Mouse (Mus musculus) CD8-positive naive resting alpha-beta T cell, adult 2 months (primary cell): ENCODE data around the gene Plxnb1.

Experiments
- DNase-seq, 2 experiments: peaks; one replicate each; pipeline ENCODE4 v3.0.0; 2022; ENCODE audit warnings: low read depth in 2 of 2, low spot score in 2 of 2

Plxnb1 gene

GRCm38 (mm10) chr9:109060184-109060897 lies 34.8 kb upstream of the Plxnb1 start:
- no peak for DNase-seq

- DNase-seq: no peak
Measured at GRCm38 (mm10) chr9:109060898-109061295, 34.3 kb upstream of the Plxnb1 start.

- no peak for DNase-seq
Measured at GRCm38 (mm10) chr9:109068095-109068735, 27.0 kb upstream of the Plxnb1 start.

GRCm38 (mm10) chr9:109073661-109074573 lies 21.3 kb upstream of the Plxnb1 start, which contains the start of gene Atrip:
Atrip (minus strand) TSS chr9:109074124.
- peak; percentile 76 to 82 for DNase-seq

- DNase-seq: no peak
Measured at GRCm38 (mm10) chr9:109080516-109080915, 14.7 kb upstream of the Plxnb1 start.

- DNase-seq: no peak
Measured at GRCm38 (mm10) chr9:109081749-109082123, 13.5 kb upstream of the Plxnb1 start.

GRCm38 (mm10) chr9:109082124-109082800 lies 12.9 kb upstream of the Plxnb1 start, which contains the start of the genes Ccdc51 and Tma7:
Ccdc51 (plus strand) TSS chr9:109082493.
Tma7 (minus strand) TSS chr9:109082587.
- peak; percentile 71 to 80 for DNase-seq

GRCm38 (mm10) chr9:109084922-109085321 lies 10.3 kb upstream of the Plxnb1 start:
- DNase-seq: no peak

- no peak for DNase-seq
Measured at GRCm38 (mm10) chr9:109087987-109088386, 7.2 kb upstream of the Plxnb1 start.

GRCm38 (mm10) chr9:109090446-109090845 lies 4.7 kb upstream of the Plxnb1 start:
- DNase-seq: no peak

- DNase-seq: no peak
Measured at GRCm38 (mm10) chr9:109091802-109092201, 3.4 kb upstream of the Plxnb1 start.

- no peak for DNase-seq
Measured at GRCm38 (mm10) chr9:109092799-109093198, 2.4 kb upstream of the Plxnb1 start.

- no peak for DNase-seq
Measured at GRCm38 (mm10) chr9:109093786-109094552, 1.2 kb upstream of the Plxnb1 start.

GRCm38 (mm10) chr9:109094553-109095136 lies 544 bp upstream of the Plxnb1 start:
- no peak for DNase-seq

GRCm38 (mm10) chr9:109096251-109096661 lies 1.1 kb downstream of the Plxnb1 start:
- no peak for DNase-seq

- no peak for DNase-seq
Measured at GRCm38 (mm10) chr9:109096856-109097255, 1.7 kb downstream of the Plxnb1 start.

GRCm38 (mm10) chr9:109097291-109097690 lies 2.1 kb downstream of the Plxnb1 start:
- DNase-seq: no peak

GRCm38 (mm10) chr9:109097831-109098230 lies 2.6 kb downstream of the Plxnb1 start:
- DNase-seq: no peak

- DNase-seq: no peak
Measured at GRCm38 (mm10) chr9:109098366-109098765, 3.2 kb downstream of the Plxnb1 start.

GRCm38 (mm10) chr9:109098969-109099368 lies 3.8 kb downstream of the Plxnb1 start:
- no peak for DNase-seq
